Mouse (Mus musculus): ENCODE data around the gene Alcam. TPM values are rescaled to one million over a fixed set of nuclear protein-coding genes. Genes with fewer than 3 reads are reported as not detected.
A peak's percentile ranks its signal among the peaks of the same experiment; 100 is the strongest.

Alcam gene
- total RNA-seq (2014; rRNA removed): 52.0 and 65.6 TPM in 2 replicates
- 7.4 and 8.7 TPM in 2 replicates for polyA plus RNA-seq (2012; rRNA removed)

DNA sequence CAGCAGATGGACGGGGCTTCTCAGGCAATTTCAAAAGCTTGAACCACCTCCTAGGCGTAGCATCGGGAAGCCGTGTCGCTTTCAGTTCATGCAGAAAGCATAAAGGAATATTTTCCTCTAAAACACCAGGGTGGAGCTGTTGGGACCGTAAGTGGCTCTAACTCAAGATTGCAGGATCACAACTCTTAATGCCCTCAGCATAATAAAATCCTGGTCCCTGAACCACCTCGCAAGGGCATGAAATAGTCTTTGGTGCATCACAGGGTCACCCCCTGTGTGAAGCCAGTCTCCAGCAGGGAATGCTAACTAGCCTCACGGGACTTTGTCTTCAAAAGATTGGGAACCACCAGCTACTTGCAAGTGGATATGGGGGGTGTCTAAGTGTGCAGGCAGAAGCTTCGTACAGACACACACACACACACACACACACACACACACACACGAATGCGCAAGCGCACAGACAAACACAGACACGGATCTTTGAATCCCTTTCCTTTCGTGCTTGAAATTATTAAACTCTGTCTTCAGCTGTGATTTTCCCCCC lies at the start of gene Alcam:
TSS of gene Alcam (minus strand) at position 104 of the 544 bp plus-strand sequence.
- H3K27me3 ChIP-seq (ENCODE audit: control insufficient read depth, insufficient read depth, low read length): no peaks in the 10 kb centered on the region
- H3K4me3 ChIP-seq (ENCODE audit: insufficient read depth, low read depth, low read length): peak within 1 kb of the TSS; percentile 81
- H3K79me2 ChIP-seq (ENCODE audit: control insufficient read depth, insufficient read depth, low read length): no peaks in the 10 kb centered on the region
- TF ChIP-seq POLR2A (IDR thresholded peaks at IDR 0.05; ENCODE audit: extremely low read depth, insufficient read depth, low read length) (no peak), CTCF (IDR thresholded peaks at IDR 0.05; ENCODE audit: low read depth, low read length) (no peak)
- DNase-seq (ENCODE audit: extremely low read depth, low read depth, low spot score): peak; percentile 42
- WGBS: 2% methylated on average over 14 of the region's 14 CpGs
- H3K9ac ChIP-seq (ENCODE audit: low read depth, low read length): peak within 1 kb of the TSS; percentile 28
- H3K36me3 ChIP-seq (ENCODE audit: control insufficient read depth, insufficient read depth, low read length): no peaks in the 10 kb centered on the region
- no peak within 1 kb of the TSS for H3K27ac ChIP-seq (replicated peaks; ENCODE audit: insufficient read depth, low read depth, low read length)
- 0 out of 2 replicates have a peak, but pooled peaks cover 5% of the 10 kb centered on the region for H3K4me1 ChIP-seq (ENCODE audit: control insufficient read depth, insufficient read depth, low read length)

DNA sequence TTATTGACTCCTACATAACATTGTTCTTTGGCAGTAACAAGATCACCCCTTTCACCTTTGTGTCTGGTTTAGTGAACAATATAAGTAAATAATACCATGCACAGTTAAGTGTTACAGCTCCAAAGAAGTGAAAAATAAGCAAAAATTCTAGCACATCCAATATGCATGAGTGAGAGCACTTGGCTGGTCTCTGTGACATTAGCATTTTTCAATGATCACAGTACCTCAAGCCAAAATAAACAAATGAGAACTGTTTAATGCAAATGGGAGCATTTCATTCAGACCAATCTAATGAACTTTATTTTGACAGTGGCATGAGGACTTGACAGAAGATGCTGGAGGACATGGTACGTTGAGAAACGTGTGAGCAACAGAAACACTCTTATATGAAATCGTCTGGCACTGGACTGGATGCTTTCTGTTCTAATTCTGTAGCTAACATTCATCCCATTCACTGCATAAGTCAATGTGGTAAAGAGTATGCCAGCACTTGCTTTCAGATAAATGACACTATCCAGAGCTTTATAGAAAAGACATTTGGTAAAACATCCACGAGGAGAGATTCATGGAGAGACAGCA lies 45.0 kb upstream of the Alcam start:
- Histone ChIP-seq H3K27ac (replicated peaks; ENCODE audit: insufficient read depth, low read depth, low read length) (no peak overlapping the region), H3K4me1 (ENCODE audit: control insufficient read depth, insufficient read depth, low read length) (no peaks in the 10 kb centered on the region), H3K79me2 (ENCODE audit: control insufficient read depth, insufficient read depth, low read length) (no peaks in the 10 kb centered on the region), H3K36me3 (ENCODE audit: control insufficient read depth, insufficient read depth, low read length) (no peaks in the 10 kb centered on the region), H3K27me3 (ENCODE audit: control insufficient read depth, insufficient read depth, low read length) (no peaks in the 10 kb centered on the region), H3K4me3 (ENCODE audit: insufficient read depth, low read depth, low read length) (no peak overlapping the region), H3K9ac (ENCODE audit: low read depth, low read length) (no peak overlapping the region)
- WGBS: 78% methylated on average over 4 of the region's 4 CpGs
- TF ChIP-seq CTCF (IDR thresholded peaks at IDR 0.05; ENCODE audit: low read depth, low read length): no peak
- TF ChIP-seq POLR2A (IDR thresholded peaks at IDR 0.05; ENCODE audit: extremely low read depth, insufficient read depth, low read length): no peak
- DNase-seq (ENCODE audit: extremely low read depth, low read depth, low spot score): no peak

DNA sequence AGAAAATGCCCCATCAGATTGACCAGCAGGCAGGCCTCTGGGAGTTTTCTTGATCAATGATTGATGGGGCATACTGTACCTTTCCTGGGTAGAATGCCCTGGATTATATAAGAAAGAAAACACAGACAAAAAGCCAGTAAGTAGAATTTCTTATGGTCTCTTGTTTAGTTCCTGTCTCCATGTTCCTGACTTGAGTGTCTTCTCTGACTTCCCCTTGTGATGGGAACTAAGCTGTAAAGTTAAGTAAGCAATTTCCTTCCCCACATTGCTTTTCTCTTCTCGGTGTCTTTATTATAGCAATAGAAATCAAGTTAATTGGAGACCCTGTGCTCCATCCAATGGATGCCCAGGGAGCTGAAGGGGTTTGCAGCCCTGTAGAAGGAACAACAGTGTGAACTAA lies 36.7 kb upstream of the Alcam start:
- H3K79me2 ChIP-seq (ENCODE audit: control insufficient read depth, insufficient read depth, low read length): no peaks in the 10 kb centered on the region
- no peaks in the 10 kb centered on the region for H3K4me1 ChIP-seq (ENCODE audit: control insufficient read depth, insufficient read depth, low read length)
- H3K36me3 ChIP-seq (ENCODE audit: control insufficient read depth, insufficient read depth, low read length): no peaks in the 10 kb centered on the region
- H3K4me3 ChIP-seq (ENCODE audit: insufficient read depth, low read depth, low read length): no peak overlapping the region
- WGBS: 85% methylated on average over 1 of the region's 1 CpGs
- no peak for DNase-seq (ENCODE audit: extremely low read depth, low read depth, low spot score)
- H3K27ac ChIP-seq (replicated peaks; ENCODE audit: insufficient read depth, low read depth, low read length): no peak overlapping the region
- no peak overlapping the region for H3K9ac ChIP-seq (ENCODE audit: low read depth, low read length)
- H3K27me3 ChIP-seq (ENCODE audit: control insufficient read depth, insufficient read depth, low read length): no peaks in the 10 kb centered on the region
- TF ChIP-seq POLR2A (IDR thresholded peaks at IDR 0.05; ENCODE audit: extremely low read depth, insufficient read depth, low read length): no peak
- TF ChIP-seq CTCF (IDR thresholded peaks at IDR 0.05; ENCODE audit: low read depth, low read length): no peak

DNA sequence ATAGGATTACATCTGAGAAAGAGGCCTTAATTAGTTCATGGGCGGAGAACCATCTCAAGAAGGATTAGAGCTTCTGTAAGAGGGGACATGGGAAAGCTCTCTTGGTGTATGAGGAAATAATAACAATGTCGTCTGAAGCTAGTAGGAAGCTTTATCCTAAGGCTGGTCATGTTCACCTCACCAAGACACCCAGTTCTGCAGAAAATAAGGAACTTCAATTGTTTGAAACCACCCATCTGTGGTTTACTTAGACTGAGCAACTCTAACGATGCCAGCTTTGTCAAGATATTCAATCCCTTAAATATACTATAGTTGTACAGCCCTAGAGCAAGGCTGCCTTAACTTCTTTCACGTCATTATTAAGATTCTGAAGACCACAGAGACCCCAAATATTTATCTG lies 20.4 kb upstream of the Alcam start:
- no peak for DNase-seq (ENCODE audit: extremely low read depth, low read depth, low spot score)
- WGBS: 82% methylated on average over 4 of the region's 4 CpGs
- H3K27me3 ChIP-seq (ENCODE audit: control insufficient read depth, insufficient read depth, low read length): no peaks in the 10 kb centered on the region
- H3K4me1 ChIP-seq (ENCODE audit: control insufficient read depth, insufficient read depth, low read length): no peaks in the 10 kb centered on the region; the same call in 1 of the 2 replicates
- no peak overlapping the region for H3K27ac ChIP-seq (replicated peaks; ENCODE audit: insufficient read depth, low read depth, low read length)
- H3K9ac ChIP-seq (ENCODE audit: low read depth, low read length): no peak overlapping the region
- H3K36me3 ChIP-seq (ENCODE audit: control insufficient read depth, insufficient read depth, low read length): no peaks in the 10 kb centered on the region
- H3K4me3 ChIP-seq (ENCODE audit: insufficient read depth, low read depth, low read length): no peak overlapping the region
- TF ChIP-seq CTCF (IDR thresholded peaks at IDR 0.05; ENCODE audit: low read depth, low read length): no peak
- no peak for TF ChIP-seq POLR2A (IDR thresholded peaks at IDR 0.05; ENCODE audit: extremely low read depth, insufficient read depth, low read length)
- no peaks in the 10 kb centered on the region for H3K79me2 ChIP-seq (ENCODE audit: control insufficient read depth, insufficient read depth, low read length)

DNA sequence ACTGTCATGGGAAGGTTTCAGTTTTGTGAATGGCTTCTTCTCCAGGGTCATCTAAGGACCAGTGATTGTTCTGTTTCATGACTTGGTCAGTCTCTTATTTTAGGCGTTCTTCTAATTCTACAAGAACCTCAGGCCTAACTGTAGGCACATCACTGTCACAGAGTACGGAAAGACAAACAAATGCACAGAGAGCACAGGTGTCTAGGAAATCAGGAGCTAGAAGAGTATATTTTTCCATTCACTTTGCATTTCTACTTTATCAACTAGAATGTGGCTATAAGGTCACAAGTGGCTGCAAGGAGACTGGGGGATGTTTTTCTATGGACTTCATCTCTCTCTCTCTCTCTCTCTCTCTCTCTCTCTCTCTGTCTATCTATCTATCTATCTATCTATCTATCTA lies 19.2 kb upstream of the Alcam start:
- TF ChIP-seq POLR2A (IDR thresholded peaks at IDR 0.05; ENCODE audit: extremely low read depth, insufficient read depth, low read length) (no peak), CTCF (IDR thresholded peaks at IDR 0.05; ENCODE audit: low read depth, low read length) (no peak)
- H3K36me3 ChIP-seq (ENCODE audit: control insufficient read depth, insufficient read depth, low read length): no peaks in the 10 kb centered on the region
- DNase-seq (ENCODE audit: extremely low read depth, low read depth, low spot score): no peak
- no peak overlapping the region for H3K27ac ChIP-seq (replicated peaks; ENCODE audit: insufficient read depth, low read depth, low read length)
- 91% methylated on average over 2 of the region's 2 CpGs for WGBS
- no peaks in the 10 kb centered on the region for H3K79me2 ChIP-seq (ENCODE audit: control insufficient read depth, insufficient read depth, low read length)
- no peak overlapping the region for H3K9ac ChIP-seq (ENCODE audit: low read depth, low read length)
- H3K4me1 ChIP-seq (ENCODE audit: control insufficient read depth, insufficient read depth, low read length): no peaks in the 10 kb centered on the region; the same call in 1 of the 2 replicates
- H3K4me3 ChIP-seq (ENCODE audit: insufficient read depth, low read depth, low read length): no peak overlapping the region
- H3K27me3 ChIP-seq (ENCODE audit: control insufficient read depth, insufficient read depth, low read length): no peaks in the 10 kb centered on the region

DNA sequence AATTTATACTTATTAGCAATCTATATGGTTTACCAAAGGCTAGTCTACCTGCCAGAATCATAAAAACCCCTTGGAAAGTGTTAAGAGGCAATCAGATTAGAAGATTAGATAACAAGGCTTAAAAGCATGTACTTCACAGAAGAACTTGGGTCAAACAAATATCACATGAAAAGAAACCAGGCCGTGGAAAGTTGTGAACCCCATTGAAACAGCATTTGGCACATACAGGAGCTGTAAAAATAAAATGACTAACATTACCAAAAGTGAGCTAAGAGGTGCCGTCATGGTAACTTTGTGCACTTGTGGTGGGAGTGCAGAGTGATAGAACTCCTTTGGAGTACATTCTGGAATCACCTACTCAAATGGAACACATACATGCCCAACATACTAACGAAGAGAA lies 18.8 kb upstream of the Alcam start:
- Histone ChIP-seq H3K27me3 (ENCODE audit: control insufficient read depth, insufficient read depth, low read length) (no peaks in the 10 kb centered on the region), H3K79me2 (ENCODE audit: control insufficient read depth, insufficient read depth, low read length) (no peaks in the 10 kb centered on the region), H3K36me3 (ENCODE audit: control insufficient read depth, insufficient read depth, low read length) (no peaks in the 10 kb centered on the region), H3K4me3 (ENCODE audit: insufficient read depth, low read depth, low read length) (no peak overlapping the region), H3K9ac (ENCODE audit: low read depth, low read length) (no peak overlapping the region), H3K4me1 (ENCODE audit: control insufficient read depth, insufficient read depth, low read length) (no peaks in the 10 kb centered on the region; the same call in 1 of the 2 replicates), H3K27ac (replicated peaks; ENCODE audit: insufficient read depth, low read depth, low read length) (no peak overlapping the region)
- DNase-seq (ENCODE audit: extremely low read depth, low read depth, low spot score): no peak
- WGBS: 90% methylated on average over 3 of the region's 3 CpGs
- no peak for TF ChIP-seq POLR2A (IDR thresholded peaks at IDR 0.05; ENCODE audit: extremely low read depth, insufficient read depth, low read length)
- TF ChIP-seq CTCF (IDR thresholded peaks at IDR 0.05; ENCODE audit: low read depth, low read length): no peak

Measured in liver, adult 2 months (tissue).